8 mouse cellular contexts compared by ENCODE assay signal in genomic region chr10:12874577-12875277, GRCm38 (mm10). TPM values are rescaled to one million over a fixed set of nuclear protein-coding genes. Genes with fewer than 3 reads are reported as not detected.
DNase-seq lines count a peak whose midpoint lies in the region; ATAC-seq and TF ChIP-seq lines count a peak whose summit lies in the region.

No protein-coding gene starts in this region.

- peak overlapping the region; percentile 50; the same call in 1 of the 2 replicates for H3K27ac ChIP-seq in MEL (ENCODE audit: control insufficient read depth, low read depth, low read length)

- H3K4me1 ChIP-seq in MEL (ENCODE audit: control insufficient read depth in 1 of 2, insufficient read depth in 2 of 2, low read length in 2 of 2), result peaks cover 0 to 5% of the 10 kb centered on the region in 2 experiments; a peak in 1 of 4 replicates

- no peak overlapping the region for H3ac ChIP-seq in myocyte (ENCODE audit: control insufficient read depth, insufficient read length)

- no peak for TF ChIP-seq RAD21 in MEL (IDR thresholded peaks at IDR 0.05; ENCODE audit: low read depth, low read length)

- TF ChIP-seq CTCF in MEL (IDR thresholded peaks at IDR 0.05 in 2 of 3, conservative IDR thresholded peaks at IDR 0.05 in 1 of 3; ENCODE audit: control insufficient read depth in 1 of 3, insufficient read depth in 1 of 3, low read depth in 2 of 3, low read length in 3 of 3, poor library complexity in 1 of 3, severe bottlenecking in 1 of 3), result no peak

- no peaks in the 10 kb centered on the region; a peak in 1 of 4 replicates for H3K27me3 ChIP-seq in MEL (ENCODE audit: control insufficient read depth in 1 of 2, insufficient read depth in 2 of 2, low read length in 2 of 2)
- no peaks in the 10 kb centered on the region for H3K27me3 ChIP-seq in myocyte (ENCODE audit: control insufficient read depth, insufficient read depth, insufficient read length)

- no peaks in the 10 kb centered on the region for H3K9me3 ChIP-seq in MEL (replicated peaks; ENCODE audit: insufficient read depth, low read length)

- H3K9ac ChIP-seq in MEL (ENCODE audit: control insufficient read depth, low read depth, low read length, poor library complexity, severe bottlenecking), result peak overlapping the region; percentile 58

- peaks cover 0 to 2% of the 10 kb centered on the region in 2 experiments; a peak in 2 of 4 replicates for H3K36me3 ChIP-seq in MEL (ENCODE audit: control insufficient read depth in 1 of 2, insufficient read depth in 2 of 2, low read length in 2 of 2)
- no peaks in the 10 kb centered on the region for H3K36me3 ChIP-seq in myocyte (ENCODE audit: control insufficient read depth, insufficient read depth)

- H3K79me2 ChIP-seq in MEL (ENCODE audit: control insufficient read depth, insufficient read depth, low read length, poor library complexity) (no peaks in the 10 kb centered on the region), myocyte (ENCODE audit: control insufficient read depth, insufficient read depth) (no peaks in the 10 kb centered on the region)

- DNase-seq in gastrocnemius, adult 18-20 months (ENCODE audit: low spot score), result peak; percentile 15
- no peak for DNase-seq in gastrocnemius, postnatal 25 days
- DNase-seq in MEL (ENCODE audit: low read depth, low spot score), result peak; percentile 78
- DNase-seq in cerebellum, adult 9-10 months, result no peak
- no peak for DNase-seq in kidney, adult 8-10 months
- DNase-seq in urinary bladder, adult 18-20 months (ENCODE audit: low spot score in 2 of 2), result no peak

- TF ChIP-seq EP300 in MEL (IDR thresholded peaks at IDR 0.05; ENCODE audit: low read depth in 1 of 2, low read length in 2 of 2), result no peak

- H3K4me3 ChIP-seq in MEL (ENCODE audit: control insufficient read depth in 1 of 2, insufficient read depth in 1 of 2, low read depth in 2 of 2, low read length in 2 of 2) (peak overlapping the region; percentile 59 to 92), myocyte (no peak overlapping the region)

- peak; percentile 100 for ATAC-seq in inflammation-experienced regulatory T-cells, adult 6 months

- peak overlapping the region; percentile 52 for H3K4me2 ChIP-seq in myocyte (ENCODE audit: low read depth)

- TF ChIP-seq POLR2A in MEL (IDR thresholded peaks at IDR 0.05; ENCODE audit: control insufficient read depth in 1 of 2, insufficient read depth in 1 of 2, low read depth in 1 of 2, low read length in 2 of 2, poor library complexity in 1 of 2) (peak in 1 of 2 experiments; percentile 34; a peak in 1 of 4 replicates), myocyte (IDR thresholded peaks at IDR 0.05; ENCODE audit: insufficient read length, low read depth) (no peak)

TF ChIP-seq in MEL, 35 proteins besides CTCF, POLR2A, EP300 and RAD21:
- TF ChIP-seq JUND (IDR thresholded peaks at IDR 0.05; ENCODE audit: low read depth, low read length) (no peak), HCFC1 (IDR thresholded peaks at IDR 0.05; ENCODE audit: low read depth, low read length) (0 out of 2 replicates have a peak, but pooled peaks have one; percentile 40), GABPA (IDR thresholded peaks at IDR 0.05; ENCODE audit: low read depth, low read length) (no peak), TBP (IDR thresholded peaks at IDR 0.05; ENCODE audit: low read depth, low read length) (peak; percentile 57), RCOR1 (IDR thresholded peaks at IDR 0.05; ENCODE audit: low read depth, low read length) (no peak), E2F4 (IDR thresholded peaks at IDR 0.05; ENCODE audit: borderline replicate concordance, low read depth, low read length) (no peak), ETS1 (IDR thresholded peaks at IDR 0.05; ENCODE audit: low read depth, low read length) (peak; percentile 94), MXI1 (IDR thresholded peaks at IDR 0.05; ENCODE audit: low read depth, low read length) (peak; percentile 56), ZKSCAN1 (IDR thresholded peaks at IDR 0.05; ENCODE audit: low read depth, low read length) (no peak), MAZ (IDR thresholded peaks at IDR 0.05; ENCODE audit: low read depth, low read length) (no peak), SIN3A (IDR thresholded peaks at IDR 0.05; ENCODE audit: low read length) (peak; percentile 73), ELF1 (IDR thresholded peaks at IDR 0.05; ENCODE audit: low read depth, low read length) (no peak)
TF ChIP-seq in MEL: peak in this region for 5.

TF ChIP-seq in myocyte, 11 proteins besides CTCF, POLR2A, EP300 and RAD21:
- 0 out of 2 replicates have a peak, but pooled peaks have one; percentile 41 for TF ChIP-seq CEBPB (IDR thresholded peaks at IDR 0.05; ENCODE audit: insufficient read depth, poor library complexity, severe bottlenecking)
- no peak for TF ChIP-seq E2F4 (IDR thresholded peaks at IDR 0.05; ENCODE audit: insufficient read depth)

RNA-seq across cellular contexts. Expression of gene Utrn, which starts 5.6 kb away (rescaled TPM):
- total RNA-seq in gastrocnemius, adult 18-20 months (2021), result 10 to 100 TPM; 17.6 to 20.4 TPM
- total RNA-seq in gastrocnemius, postnatal 25 days (2021), result 10 to 100 TPM; 29.6 to 39.0 TPM
- total RNA-seq in MEL (2012; rRNA removed), result 2.3 and 3.4 TPM in 2 replicates
- polyA plus RNA-seq in MEL (2012; ENCODE audit: insufficient read depth in 1 of 2, insufficient read length in 2 of 2, low read depth in 1 of 2, low replicate concordance in 2 of 2, missing spikeins in 1 of 2) (1 to 10 TPM in 1 of 2 experiments, not detected in 1; 4.3 TPM), myocyte (2012; fragmentation: generic; extraction: Trizol) (13.9 TPM)
- 100 to 1,000 TPM; 143 to 631 (median 388) TPM for polyA plus RNA-seq in inflammation-experienced regulatory T-cells, adult 6 months (2017; shearing (Covaris generic))

Comparison
In these comparisons a context has a peak if more than half of its experiments do, and no peak if none do; other contexts are left out.
1. DNase-seq: peak in gastrocnemius, adult 18-20 months (single experiment) and MEL (single experiment); none in gastrocnemius, postnatal 25 days (single experiment), cerebellum, adult 9-10 months (single experiment), kidney, adult 8-10 months (0 of 2) and urinary bladder, adult 18-20 months (0 of 2).